Mouse (Mus musculus): ENCODE data around the gene Rhbg.

The Rhbg gene

DNA sequence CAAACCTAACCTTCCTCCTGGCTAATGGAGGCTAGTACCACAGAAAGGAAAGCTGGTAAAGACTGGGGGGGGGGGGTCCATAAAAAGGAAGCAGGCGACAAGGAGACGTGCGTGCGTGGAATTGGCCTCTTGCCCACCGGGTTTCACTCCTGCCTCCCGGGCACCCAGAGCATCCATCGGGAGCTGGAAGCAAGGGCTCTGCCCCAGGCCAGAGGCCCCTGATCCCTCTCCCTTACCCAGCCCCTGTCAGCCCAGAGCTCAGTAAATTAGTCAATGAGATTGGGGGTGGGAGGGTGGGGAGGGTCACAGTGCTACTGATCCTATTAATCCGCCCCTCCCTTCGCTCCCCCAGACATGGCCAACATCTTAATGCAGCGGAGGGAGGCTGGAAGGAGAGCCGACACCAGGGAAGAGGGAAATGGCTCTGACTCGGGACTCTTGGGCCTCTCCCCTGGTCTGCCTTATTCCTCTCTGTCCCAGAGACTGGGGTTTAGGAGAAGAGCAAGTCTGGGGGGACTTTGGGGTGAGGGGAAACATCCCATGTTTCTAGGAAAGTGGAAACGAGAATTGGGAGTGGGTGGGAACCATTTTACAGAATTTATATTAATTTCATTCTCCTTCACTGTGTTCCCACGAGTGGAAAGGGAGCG, 46.9 kb downstream of the Rhbg start:
- DNase-seq (ENCODE audit: low spot score), result no peak

DNA sequence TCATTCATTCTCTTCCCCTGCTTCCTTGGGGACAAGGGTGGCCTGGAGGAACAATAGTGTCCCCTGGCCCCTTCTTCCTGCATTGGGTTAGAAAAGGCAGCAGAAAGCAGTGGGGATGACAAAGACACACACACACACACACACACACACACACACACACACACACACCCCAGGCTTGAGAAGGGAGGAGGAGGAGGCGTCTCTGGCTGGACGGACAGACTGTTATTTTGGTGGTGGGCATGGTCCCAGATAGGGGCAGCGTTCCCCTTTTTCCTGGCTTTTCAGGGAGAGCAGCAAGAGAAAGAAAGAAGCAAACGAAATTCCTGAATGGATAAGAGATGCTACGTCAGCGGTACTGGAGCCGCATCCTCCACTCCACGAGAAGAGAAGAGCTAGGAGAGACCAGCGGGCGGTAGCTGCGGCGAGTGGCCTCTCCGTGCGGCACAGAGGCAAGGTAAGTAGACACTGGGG, 47.6 kb downstream of the Rhbg start:
- DNase-seq (ENCODE audit: low spot score), result no peak

DNA sequence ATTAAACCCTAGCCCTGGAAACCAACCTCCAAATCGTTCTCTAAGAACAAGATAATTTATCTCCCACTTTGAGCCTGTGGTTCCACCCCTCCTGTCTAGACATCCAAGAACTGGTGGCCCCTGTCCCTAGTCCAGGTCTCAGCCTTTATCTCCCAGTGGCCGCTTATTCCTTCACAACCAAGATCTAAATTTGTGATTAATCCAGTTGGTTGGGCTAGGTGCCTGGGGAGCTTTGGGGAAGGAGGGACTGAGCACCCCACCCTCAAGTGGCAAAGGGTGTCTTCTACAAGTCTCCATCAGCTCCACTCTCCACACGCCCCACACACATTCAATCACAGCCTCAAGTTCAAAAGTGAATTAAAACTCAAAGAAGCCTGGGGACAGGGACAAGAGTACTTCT, 48.0 kb downstream of the Rhbg start:
- DNase-seq (ENCODE audit: low spot score), result no peak

DNA sequence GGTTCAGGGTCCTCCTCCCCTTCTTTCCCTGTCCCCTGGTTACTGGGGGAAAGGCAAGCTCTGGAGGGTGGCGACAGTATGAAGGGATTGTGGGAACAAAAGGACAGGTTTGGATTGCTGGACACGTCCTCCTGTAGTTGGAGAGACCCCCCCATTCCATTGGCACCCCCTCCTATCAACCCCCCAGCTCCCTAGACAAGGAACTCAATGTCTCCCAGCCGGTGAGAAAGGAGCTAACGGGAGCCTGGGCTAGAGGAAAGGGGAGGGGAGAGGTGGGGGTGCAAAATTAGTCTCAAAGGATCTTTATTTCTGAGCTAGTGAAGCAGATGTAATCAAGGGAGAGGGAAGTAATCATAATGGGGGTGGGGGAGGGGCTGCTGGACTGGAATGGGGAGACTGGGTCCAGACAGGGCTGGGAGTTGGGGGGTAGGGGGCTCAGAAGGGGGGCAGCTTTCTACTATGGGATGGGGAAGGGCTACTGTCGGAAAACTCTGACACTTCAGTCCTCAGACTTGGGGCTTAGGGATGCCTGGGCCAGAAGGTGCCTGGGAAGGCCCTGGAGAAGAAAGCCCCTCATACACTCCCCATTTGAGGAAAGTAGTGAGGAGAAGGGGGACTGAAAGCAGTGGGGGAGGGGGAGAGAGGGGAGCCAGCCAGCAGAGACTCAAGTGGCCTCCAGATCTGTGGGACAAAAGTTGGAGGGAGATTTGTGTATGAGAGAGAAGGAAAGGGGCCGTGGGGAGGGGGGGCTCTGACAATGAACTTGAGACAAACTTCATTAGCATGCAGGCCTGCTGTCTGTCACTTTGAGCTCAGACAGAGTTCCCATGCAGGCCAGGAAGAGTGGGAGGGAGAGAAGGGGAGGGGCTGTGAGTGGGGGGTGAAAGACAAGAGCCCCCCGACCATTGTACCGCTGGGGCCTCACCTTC, 48.7 kb downstream of the Rhbg start:
- DNase-seq (ENCODE audit: low spot score), result no peak

DNA sequence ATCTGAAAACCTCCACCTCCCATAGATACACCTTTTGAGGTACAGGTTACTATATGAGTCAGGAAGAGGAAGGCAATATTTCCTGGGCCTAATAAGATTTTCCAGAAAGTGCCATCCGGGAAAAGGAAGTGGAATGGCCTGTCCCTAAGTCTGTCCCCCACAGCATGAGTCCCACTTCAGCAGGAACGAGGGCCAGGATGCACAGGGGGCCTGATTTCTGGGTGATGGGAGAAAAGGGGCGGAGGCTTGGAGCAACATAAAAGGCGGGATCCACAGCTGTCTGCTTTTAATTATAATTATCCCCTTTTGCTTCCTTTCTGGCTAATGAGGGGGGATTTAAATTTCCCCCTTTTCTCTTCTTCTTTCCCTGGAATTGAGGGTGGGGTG, 49.3 kb downstream of the Rhbg start:
- DNase-seq (ENCODE audit: low spot score), result no peak

DNA sequence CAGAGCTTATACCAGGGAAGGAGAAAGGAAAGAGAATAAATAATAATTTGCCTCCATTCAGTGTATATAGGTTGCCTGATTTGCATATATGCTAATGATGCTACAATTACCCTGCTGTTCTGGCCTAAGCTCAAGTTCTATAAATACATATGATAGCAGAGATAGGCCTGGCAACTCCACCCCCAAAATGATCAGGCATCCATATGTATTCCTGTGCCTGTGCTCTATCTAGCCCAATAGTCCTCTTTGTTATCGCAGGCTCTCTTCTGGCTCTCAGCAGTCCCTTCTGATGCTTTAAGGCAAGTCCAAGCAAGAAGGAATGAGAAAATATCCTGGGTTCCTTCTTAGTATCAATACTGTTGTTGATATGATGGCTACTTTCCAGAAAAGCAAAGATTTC, 49.8 kb downstream of the Rhbg start:
- DNase-seq (ENCODE audit: low spot score), result no peak

DNA sequence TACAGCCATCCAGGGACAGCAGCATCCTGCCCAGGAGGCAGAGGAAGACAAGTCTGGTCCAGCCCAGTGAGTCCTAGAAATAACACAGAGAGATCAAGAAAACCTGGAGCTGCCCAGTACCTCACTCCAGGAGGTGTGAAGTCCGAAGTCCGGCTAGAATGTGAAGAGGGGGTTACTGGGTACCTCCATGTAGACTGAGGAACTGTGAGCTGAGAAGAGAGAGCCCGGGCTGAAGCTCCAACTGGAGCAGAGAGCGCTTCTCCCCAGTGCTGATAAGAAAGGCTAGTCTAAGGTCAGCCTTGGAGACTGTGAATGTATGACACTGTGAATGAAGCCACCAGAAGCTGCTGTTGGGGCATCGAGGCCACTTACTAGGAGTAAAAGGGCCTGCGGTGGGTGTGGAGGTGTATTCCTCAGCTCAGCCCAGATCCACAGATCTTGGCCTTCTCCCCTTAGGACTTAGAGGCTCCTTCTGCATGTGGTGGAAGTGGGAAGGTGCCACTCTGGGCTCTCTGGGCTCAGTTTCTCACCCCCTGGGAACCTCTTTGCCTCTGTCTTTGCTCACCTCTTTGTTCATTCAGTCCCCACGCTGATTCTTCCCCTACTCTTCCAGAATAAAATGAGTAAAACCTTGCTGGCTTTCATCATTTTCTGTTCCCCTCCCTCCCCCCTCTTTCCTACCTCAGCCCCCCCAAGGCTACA, 50.4 kb downstream of the Rhbg start:
- DNase-seq (ENCODE audit: low spot score), result no peak

DNA sequence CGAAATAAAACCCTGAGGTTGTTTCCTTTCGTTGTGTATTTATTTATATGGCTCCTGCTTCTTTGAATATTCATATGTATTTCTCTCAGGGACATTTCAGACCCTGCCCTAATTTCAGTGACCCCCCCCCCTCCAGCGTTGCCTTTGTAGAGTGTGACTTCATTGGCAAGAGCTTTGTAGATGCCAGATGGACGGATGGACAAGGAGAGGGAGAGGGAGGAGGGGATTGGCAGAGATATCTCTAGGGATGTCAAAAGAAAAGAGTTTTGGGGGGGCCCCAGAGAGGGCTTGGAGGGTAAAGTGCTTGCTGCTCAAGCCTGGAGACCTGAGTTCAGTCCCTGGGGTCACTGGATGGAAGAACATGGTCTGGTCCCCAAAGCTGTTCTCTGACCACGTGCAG, 51.1 kb downstream of the Rhbg start:
- no peak for DNase-seq (ENCODE audit: low spot score)

DNA sequence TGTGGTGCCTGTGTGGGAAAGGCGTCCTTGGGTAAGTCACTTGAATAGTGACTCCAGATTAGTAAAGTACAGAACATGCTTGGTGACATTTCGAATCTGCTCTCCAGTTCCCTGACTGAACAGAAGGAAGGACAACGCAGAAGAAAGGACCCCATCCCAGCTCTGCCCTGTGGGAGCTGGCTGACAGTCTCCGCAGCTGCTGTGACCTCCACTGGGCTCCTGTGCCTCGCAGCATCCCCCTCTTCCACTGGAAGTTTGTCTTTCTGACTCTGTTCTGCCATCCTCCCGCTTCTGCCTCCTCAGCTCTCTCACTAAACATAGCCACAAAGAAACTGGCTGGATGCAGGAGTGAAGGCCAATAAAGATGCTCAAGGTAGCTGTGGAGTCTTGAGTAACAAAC, 51.5 kb downstream of the Rhbg start:
- no peak for DNase-seq (ENCODE audit: low spot score)

DNA sequence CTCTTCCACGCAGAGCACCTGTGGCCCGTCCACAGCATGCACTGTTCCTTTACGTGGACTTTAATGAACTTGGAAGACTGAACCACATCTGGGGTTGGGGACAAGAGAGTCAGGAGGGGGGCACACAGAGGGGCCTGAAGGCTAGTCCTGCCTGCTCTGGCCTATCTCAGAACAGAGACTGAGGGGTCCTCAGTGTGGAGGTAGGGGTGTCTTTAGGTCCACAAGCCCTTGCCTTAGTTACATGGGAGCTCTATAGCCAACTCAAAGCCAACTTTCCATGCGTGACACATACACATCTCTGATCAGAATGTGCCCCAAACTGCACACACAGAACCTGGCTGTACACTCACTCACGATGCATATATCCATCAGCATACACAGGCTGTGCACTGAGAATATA, 52.9 kb downstream of the Rhbg start:
- DNase-seq (ENCODE audit: low spot score), result no peak

DNA sequence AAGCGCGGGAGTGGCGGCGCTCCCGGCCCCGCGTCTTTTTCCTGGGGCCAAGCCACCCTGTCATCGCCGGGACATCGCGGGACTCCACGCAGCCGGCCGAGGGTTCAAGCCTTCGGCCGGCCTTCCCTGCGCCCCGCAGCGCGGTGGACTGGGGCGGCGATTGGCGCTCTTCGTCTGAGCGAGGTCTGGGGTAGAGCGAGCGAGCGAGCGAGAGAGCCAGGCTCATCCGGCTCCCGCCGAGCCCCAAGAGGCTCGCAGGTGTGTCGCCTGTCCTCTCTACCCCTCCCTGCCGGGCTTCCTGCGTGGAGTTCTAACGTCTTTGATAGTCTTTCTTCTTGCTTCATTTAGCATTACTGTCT, 53.6 kb downstream of the Rhbg start:
- DNase-seq (ENCODE audit: low spot score), result no peak

DNA sequence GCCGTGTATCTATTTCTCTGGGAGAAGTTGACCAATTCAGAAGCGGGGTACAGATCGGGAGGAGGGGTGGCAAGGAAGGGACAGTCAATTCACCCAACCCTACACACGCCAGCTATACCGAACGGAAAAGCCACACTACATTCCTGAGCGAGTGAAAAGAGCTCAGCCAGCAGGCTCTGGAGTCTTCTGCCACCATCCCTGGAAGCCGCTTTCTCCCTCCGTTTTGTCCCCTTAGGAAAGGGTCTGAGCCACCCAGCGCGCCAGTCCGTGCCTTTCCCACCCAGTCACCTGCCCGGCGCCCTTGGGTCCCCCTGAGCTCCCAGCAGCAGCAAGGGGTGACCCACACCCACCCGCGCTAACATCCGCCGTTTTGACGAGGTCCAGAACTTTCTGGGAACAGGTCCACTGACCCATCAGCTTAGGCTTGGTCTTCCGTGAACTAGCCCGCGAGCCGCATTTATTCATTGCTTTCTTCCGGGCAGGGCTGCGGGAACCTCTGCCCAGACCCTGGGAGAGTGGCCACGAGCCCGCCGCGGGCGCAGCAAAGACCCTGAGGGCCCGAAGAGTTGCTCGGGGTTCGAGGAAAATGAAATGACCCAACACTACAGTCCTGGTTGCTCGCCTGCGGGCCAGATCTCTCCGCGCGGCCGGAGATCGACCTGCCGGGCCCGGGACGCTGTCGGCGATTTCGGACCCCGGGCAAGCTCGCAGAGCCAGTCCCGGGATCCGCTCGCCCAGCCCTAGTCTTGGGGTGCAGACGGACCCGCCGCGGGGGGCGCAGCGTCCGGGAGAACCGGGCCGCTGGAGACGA, 54.1 kb downstream of the Rhbg start:
- no peak for DNase-seq (ENCODE audit: low spot score)

DNA sequence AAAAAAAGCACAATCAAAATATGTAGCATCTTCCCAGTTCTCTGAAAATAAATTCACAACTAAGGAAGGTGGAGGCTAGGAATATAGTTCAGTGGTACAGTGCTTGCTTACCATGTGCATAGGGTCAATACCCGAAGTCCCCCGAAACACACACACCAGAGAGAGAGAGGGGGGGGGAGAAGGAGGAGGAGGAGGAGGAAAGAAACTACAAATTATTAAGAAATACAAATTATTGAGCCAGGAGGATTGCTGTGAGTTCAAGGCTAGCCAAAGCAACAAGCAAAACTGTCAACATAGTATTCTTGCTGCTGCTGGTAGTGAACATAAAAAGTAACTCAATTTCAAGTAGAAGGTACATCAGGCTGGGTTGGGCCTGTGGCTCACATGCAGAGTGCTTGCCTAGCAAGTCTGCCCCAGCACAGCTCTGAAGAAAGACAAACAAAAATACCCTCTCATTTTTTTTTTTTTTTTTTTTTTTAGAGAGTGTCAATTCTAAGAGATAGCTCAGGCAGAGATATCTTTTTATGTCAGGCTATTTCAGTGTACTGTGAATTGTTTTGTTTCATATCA, 54.9 kb downstream of the Rhbg start:
- no peak for DNase-seq (ENCODE audit: low spot score)

DNA sequence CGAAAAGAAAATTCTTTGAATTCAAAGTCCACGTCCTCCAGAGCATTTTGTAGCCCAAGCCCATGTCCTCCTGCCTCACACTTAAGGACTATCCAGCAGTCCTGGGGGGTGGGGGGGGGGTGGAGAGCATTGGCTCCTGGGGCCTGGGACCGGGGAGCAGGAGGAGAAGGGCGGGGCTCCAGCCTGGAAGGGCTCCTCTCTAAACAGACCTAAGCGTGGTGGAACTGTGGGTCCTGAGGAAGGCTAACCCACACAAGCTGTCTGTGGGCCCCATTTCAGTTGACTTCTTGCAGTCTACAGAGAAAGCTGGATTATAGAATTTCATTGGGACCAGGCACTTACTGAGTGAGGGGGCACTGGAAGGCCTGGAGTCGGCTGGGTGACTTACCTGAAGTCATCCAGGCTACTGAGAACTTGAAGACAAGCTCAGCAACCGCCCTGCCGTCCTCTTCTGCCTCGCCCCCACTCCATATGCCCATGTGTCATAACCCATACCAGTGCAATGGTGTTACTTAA, 55.9 kb downstream of the Rhbg start:
- DNase-seq (ENCODE audit: low spot score), result no peak

DNA sequence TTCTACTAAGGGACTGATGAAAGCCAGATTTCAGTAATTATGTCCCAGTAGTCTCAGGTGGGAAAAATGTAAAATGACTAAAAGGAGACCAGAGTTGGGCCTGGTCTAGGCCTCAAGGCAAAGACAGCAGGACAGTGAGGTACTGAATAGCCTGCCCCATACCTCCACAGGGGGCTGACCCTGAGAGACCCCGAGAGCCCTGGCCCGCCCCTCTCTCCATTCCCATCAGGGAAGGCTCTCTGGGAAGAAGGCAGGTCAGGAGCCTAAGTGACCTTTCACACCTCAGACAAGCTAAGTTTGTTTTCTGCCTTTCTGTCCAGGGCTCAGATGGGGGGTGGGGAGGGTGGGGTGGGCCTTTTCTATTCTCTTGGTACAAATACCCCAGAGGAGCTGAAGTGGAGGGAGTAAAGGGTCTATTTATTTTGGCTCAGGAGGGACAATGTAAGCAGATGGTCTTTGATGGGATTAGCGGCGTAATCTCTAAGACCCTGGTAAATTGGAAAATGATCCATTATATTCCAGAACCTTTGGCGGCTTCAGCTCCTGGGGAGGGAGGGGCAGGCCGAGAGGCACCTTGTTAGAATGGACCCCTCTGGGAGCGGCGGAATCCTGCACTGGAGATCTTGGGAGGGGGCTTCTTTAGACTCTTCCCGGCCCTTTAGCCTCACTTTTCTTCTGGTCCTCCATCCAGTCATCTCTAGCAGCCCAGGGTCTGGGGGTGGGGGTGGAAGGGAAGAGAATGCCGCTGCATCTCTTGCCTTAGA, 56.6 kb downstream of the Rhbg start:
- DNase-seq (ENCODE audit: low spot score), result no peak

Measured in ovary, postnatal 14 days (tissue).